Mouse (Mus musculus) cerebellum, adult 2 months (tissue): Measurements from ENCODE around the gene Rab1b.

Experiments
- CTCF ChIP-seq: fragments of 200-500 bp; IDR thresholded peaks from 2 replicates; pipeline ENCODE4 v1.5.1; 2011; ENCODE audit warnings: low read depth, mild to moderate bottlenecking, control low read depth, low read length, moderate library complexity, borderline replicate concordance; ENCODE audit not compliant: insufficient read depth
- POLR2A ChIP-seq: fragments of 200-500 bp; IDR thresholded peaks from 2 replicates; pipeline ENCODE4 v1.6.1; 2011; ENCODE audit warnings: low read length, control low read depth, borderline replicate concordance; ENCODE audit not compliant: insufficient read depth

DNA sequence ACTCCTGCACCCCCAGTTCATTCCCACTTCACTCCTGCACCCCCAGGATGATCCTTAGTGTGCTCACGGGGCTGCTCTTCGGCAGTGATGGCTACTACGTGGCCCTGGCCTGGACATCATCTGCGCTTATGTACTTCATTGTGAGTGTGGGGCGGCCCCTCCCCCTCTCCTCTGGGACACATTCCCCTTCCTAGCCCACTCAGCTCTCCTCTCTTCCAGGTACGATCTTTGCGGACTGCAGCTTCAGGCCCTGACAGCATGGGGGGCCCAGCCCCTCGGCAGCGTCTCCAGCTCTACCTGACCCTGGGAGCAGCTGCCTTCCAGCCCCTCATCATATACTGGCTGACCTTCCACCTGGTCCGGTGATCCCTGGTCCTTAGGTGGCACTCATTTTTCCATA, 14.8 kb downstream of the Rab1b start:
- no peak for TF ChIP-seq CTCF
- no peak for TF ChIP-seq POLR2A
